Mouse (Mus musculus): Measurements from ENCODE around the gene Mical3.

Gene Mical3

DNA sequence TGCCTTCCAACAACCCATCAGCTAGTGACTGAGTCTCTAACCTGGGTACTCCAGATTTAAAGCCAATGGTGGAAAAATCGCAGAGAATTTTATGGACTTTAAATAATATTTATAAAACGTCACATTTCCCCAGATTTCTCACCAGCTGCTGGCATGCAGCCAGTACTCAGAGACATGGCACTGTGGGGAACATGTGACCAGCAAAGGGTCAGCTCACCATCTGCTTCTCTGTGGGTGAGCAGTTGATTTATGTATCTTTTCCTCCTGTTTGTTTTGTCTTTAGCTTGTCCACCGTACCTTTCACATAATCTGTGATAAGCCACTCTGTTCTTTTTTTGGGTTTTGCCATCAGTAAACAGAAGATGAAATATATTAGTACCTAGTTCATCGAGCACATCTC, 125.8 kb downstream of the Mical3 start:
- no peak for DNase-seq

DNA sequence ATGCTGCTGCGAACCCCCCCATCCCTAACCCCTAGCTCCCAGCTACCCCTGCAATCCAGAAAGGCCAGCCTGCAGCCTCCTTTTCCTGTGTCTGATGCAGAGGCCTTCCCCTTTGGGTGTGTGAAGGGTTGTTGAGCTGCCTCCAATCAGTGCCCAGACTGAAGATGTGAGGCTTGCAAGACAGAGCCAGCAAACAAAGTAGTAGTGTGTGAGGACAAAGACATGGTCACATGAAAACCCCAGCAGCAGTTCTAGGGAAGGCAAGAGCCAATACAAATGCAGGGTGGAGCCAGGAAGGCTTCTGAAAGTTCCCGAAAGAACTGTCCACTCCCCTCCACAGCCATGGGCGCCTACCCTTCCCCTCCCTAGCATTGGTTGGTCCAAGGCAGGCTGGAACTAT, 127.8 kb downstream of the Mical3 start:
- DNase-seq = no peak

DNA sequence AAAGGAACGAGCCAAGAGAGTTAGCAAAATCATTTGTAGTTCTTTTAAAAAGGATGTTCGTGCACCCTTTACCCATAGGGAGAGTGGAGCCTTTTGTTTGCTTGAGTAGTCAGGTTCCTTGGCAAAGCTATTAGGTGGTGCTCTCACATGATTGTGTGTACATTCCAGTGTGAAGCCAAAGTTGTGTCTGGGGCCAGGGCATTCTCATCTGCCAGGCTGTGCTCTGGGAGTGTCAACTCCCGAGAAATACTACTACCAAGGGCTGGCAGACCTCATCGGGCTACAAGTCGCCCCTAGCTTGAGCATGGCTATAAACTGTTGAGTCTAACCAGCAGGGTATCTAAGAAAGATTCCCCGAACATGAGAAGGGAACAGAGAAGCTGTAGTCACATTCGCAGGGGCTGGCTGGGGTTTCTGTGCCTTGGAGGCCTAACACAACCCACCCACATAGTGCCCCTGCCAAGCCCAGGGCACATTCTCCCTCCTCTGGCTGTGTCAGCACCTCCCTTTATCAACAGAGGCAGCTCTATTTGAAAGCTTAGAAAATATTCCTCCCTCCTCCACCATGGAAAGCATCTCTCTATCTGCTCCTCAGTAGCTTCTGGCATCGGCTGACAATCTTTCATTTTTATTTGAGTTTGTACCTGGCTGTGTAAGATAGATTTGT, 130.8 kb downstream of the Mical3 start:
- DNase-seq = no peak

DNA sequence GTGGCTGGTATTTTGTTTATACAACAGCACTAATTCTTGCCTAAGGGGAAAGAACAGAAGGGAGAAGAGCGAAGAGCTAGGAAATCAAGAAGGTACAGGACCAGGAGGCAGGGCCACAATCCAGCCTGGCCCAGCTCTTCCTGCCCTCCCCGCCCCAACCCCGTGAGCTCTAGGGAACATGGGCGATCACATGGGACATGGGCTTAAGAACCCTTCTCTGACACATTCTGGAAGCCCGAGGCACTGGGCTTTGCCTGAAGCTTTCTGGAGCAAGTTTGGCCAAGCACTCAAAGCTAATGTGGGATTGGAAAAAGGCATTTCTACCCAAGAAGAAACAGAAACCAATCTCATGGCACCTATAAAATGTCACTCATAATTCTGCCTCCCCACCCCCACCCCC, 131.7 kb downstream of the Mical3 start:
- no peak for DNase-seq

DNA sequence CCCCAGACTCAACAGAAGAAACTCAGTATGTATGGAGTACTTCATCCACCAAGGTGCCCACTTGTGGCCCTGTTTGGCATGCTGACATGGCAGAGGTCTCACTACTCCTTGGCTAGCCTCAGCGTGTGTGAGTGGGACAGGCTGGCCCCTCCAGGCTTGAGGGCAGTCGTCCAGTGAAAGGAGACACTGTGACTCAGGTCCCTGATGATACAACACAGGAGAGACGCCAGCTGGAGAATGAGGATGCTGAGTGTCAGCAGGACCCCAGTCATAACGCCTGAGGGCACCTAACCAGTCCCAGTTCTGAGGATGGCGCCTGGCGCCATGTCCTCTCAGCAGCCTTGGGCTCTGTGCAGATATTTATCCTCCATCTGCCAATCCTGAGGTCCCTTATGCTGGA, 134.2 kb downstream of the Mical3 start:
- no peak for DNase-seq

DNA sequence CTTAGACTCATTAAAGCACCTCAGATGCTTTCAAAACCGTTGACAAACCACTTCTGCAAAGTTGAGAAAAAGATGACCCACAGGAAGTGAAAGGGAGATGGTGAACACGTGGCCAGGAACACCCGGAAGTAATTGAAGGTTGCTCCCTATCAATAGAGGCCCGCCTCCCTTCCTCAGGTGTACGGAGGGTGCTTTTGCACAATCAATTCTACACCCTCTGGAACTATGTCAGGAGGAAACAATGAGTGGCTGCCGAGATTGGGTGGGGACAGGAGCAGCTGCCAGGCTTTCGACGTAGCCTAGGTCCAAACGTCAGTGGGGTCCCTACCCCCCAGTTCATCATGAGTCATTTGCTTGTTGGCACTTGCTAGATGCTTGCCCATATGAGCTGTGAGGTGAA, 135.3 kb downstream of the Mical3 start:
- no peak for DNase-seq

DNA sequence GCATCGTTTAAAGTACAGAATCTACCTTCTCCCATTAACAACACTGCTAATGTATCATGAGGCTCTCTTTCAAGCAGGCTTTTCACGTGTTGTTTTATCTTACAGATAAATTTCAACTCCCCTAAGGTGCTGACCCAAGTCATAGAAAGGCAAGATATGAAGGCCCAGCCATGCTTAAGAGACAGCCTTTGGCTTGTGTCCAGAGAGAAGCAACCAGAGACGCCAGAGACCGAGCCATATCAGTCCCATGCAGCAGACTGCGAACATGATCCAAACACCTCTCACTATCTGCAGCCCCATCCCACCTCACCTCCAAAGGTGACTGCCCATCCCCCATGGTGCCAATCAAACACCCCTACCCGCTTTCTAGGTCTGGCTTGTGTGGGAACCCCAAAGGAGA, 138.9 kb downstream of the Mical3 start:
- DNase-seq = no peak

DNA sequence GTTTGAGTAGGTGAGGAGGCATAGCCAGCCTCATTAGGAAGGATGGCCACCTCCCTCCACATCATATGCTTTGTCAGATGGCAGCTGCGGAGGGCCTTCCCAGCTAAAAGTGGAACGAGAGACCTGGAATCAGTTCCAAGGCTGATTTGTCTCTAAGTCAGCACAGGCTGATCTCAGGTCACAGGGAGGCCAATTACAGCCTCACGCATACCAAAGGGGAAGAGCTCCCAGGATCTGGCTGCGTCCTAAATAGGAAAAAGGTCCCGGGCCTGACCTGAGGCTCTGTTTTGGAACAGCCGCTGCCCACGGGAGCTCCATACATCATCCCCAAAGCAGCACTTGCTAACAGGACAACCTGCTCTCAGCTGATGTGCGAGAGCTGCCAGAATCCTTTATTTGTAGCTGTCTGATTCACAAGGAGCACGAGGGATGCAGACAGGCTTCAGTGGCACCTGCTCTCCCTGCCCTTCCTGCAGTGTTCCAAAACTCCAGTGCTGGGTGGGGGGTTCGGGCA, 143.2 kb downstream of the Mical3 start:
- no peak for DNase-seq

DNA sequence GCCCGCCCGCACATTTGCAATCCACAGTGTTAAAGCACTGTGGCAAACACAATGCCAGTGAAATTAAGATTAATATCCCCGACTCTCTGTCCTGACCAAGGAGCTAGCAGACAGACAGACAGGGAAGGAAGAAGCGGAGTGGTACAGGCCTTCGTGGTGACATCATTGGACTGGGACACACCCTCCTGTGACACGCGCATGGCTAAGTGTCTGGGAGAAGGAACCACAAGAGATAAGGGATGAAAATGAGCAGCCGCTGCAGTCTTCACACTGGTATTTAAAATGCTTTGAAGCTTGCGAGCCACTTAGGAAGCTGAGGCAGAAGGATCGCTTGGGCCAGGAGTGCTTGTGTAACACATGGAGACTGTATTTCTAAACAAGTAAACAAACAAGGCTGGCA, 143.6 kb downstream of the Mical3 start:
- DNase-seq = no peak

DNA sequence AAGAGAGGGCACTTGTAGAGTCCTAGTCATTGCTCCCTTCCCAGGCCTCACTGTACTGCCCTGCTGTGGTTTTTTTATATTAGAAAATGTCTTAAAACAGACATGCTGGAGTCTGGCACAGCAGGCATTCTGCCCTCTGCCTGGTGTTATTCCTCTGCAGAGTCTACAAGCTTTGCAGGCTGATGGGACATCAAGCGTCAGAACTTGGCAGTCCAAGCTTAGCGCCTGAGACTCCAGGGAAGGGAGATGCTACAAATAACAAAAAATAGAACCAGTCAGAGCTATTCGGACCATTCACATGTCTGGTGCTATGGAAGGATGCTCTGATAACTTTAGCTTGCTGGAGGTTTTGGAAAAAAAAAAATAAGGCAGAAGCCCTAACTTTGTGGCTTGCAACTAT, 144.6 kb downstream of the Mical3 start:
- no peak for DNase-seq

DNA sequence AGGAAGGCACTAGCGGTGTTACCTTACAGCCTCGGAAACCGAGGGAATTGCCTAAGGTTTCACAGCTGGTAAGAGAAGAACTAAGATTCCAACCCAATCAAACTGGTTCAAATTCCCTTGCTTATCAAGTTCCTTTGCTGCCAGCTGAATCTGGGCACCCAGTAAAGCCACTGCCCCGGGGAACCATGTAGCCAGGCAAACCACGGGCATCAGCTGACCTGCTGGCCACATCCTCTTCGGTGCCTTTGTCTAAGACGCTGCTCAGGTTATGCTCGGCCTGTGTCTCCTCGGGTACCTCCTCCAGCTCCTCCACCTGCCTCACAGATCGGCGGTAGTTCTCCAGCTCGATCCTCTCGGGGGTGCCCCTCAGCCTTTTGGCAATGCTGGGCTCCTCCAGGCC, 148.5 kb downstream of the Mical3 start:
- no peak for DNase-seq

DNA sequence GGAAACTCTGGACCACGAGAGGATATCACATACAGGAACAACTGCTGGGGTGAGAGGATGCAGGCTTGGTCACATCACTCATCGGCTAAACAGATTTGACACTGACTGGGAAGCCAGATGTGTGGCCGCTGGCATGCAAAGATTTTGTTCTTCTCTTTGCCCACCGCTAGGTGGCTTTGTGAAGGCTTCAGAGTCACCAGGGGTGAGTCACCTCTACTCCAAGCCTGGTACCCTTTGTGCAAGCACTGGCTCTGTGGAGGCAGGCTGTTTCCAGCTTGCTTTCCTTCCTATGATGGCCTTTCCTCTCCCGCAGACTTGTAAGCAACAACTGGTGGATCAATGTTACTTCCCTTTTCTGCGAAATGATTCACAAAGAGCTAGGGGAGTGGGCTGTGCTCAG, 149.3 kb downstream of the Mical3 start:
- DNase-seq = peak in 1 of 2 experiments; percentile 13

DNA sequence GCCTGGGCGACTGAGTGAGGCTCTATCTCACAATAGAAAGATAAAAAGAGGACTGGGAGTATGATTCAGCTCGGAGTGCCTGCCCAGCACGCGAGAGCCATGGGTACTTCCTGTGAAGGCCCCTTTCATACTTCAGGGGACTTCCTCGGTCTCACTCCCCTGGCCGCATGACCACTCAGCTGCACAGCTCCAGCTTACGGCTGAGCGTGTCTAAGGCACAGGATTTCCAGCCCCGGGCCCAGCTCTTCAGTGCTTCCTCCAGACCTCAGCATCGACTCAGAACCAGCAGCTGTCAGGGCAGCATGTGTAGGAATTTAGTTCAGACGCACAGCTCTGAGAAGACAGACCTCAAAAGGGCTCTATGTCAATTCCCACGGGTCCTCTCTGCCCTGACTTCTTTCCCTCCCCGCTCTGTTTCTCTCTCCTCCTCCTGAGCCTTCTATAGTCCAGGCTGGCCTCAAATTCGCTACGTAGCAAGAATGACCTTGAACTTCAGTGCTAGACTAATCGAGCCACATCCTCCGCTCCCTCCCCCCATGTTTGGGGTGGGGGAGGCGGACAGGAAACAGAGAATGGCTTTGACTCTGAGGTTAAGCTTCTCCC, 152.7 kb downstream of the Mical3 start:
- DNase-seq = peak; percentile 35 to 40

DNA sequence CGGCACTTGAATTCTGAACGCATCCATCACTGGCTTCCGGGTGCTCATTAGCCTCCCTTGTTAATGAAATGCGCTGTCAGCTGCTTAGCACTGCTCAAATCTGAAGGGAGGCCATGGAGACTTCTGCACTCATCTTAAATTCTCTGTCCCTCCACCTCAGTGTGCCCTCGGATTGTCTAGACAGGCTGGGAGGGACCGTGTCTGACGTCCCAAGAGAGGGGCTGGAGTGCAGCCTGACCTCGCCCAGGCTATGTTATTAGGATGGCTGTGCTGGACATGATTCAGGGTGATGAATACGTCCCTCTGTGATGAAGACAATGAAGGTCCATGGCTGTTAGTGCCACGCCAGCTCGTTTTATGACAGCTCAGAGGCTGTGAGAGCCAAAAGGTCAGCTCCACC, 153.8 kb downstream of the Mical3 start:
- DNase-seq = no peak

DNA sequence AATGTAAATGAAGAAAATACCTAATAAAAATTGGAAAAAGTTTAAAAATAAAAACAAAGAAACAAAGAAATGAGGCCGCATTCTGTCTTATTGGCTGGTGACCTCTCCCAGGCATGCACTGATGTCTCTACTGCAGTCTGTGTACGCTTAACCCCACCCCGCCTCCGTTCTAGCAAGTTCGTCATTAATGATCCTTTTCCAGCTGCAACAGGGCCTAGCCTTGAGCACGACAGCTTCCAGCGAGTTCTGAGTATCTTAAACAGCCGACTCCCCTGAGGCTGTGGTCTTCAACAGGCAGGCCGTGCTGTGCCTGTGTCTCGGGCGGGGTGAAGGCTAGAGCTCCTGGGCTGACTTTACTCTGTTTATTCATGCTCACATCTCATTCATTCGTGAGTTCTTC, 154.7 kb downstream of the Mical3 start:
- no peak for DNase-seq

DNA sequence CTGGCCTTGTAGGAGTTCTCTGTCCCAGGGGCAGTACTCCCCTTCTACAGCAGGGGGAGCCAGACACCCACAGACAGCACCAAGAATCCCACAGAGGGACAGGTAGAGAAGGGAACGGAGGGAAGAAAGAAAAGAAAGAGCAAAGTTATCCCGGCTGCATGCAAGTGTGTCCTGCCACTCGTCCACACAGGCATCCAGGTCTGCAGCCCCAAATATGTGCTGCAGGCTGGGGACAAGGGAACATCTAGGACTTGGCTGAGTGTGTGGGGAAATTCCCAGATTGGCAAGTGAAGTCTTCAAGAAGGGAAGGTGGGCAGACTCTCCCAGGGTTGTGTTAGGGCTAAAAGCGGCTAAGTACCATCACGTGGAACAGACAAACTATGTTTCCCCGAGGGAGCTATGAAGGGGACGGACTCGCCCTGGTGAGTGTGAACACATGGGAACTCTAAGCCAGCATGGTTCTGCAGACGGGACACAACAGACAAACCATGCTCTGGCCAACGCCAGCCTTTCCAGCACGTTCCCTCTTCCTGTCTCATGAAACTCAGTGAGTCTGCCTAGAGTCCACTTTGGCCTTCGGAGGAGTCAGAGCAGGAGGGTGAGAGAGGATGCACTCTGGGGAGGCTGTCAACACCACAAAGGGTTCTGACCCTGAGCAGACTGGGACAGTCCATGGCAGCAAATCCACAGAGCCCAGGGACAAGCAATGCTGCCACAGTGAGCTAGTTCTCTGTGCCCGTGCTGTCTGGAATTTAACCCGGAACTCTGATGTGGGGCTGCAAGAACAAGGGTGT, 158.8 kb downstream of the Mical3 start:
- peak; percentile 89 to 90 for DNase-seq

DNA sequence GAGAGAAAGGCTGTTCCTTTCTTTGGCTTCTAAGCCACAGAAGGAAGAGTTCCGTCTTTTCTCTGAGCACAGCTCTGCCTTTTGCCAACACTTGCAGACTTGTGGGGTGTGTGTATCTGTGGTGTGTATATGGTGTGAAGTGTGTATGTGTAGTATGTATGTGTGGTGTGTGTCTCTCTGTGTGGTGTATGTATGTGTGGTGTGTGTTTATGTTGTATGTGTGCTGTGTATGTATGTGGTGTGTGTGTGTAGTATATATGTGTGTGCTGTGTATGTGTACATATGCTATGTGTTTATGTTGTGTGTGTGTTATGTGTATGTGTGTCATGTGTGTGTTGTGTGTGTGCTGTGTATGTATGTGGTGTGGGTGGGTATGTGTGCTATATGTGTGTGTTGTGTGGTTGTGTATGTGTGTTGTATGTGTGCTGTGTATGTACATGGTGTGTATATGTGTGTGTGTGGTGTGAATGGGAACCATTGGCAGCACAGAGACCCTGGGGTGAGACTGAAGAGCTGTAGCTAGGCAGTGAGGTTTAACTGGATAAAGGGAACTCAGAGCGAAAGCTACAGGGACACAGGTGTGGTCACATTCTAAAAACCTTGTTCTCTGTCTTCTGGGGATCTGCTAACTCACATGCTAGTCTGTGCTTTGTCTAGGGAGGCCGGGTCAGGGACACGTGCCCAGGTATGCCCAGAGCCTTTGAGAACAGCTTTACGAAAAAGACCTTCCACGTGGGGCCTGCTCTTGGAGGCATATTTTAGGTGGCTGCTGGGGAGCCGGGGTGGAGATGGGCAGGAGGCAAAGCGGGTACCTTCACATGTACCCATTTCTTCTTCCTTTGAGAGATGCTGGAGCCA, 159.6 kb downstream of the Mical3 start:
- DNase-seq = no peak

DNA sequence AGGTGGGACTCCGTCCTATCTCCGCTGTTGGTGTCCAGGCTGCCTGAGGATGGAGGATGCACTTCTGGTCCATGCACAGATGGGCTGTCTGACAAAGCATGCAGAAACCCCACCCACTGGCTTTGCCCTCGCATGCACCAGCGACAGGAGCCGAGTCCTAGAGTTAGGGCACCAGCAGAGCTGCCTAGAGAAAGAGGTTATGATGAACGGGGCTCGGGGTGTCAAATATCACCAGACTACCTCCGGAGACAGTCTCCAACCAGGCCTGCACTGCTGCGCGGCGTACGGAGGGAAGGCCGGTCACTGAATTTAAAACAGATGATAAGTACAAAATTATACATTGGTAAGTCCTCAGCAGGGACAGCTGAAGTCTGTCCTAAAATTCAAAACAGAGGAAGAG, 165.0 kb downstream of the Mical3 start:
- DNase-seq = no peak

DNA sequence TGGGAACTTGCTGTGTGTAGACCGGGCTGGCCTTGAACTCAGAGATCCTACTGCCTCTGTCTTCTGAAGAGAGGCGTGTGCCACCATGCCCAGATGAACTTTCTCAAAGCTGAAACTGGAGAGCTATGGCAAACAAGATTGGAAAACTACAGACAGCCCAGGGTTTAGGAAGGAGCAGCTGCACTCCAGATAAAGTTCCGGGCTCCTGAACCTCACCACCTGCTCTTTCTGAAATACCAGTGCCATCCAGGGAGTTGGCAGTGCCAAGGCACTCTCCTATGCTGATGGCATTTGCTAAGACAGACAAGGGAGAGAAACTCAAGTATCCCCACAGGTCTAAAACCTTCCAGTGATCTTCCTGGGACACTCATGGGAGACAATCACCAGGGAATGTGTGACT, 166.6 kb downstream of the Mical3 start:
- no peak for DNase-seq

DNA sequence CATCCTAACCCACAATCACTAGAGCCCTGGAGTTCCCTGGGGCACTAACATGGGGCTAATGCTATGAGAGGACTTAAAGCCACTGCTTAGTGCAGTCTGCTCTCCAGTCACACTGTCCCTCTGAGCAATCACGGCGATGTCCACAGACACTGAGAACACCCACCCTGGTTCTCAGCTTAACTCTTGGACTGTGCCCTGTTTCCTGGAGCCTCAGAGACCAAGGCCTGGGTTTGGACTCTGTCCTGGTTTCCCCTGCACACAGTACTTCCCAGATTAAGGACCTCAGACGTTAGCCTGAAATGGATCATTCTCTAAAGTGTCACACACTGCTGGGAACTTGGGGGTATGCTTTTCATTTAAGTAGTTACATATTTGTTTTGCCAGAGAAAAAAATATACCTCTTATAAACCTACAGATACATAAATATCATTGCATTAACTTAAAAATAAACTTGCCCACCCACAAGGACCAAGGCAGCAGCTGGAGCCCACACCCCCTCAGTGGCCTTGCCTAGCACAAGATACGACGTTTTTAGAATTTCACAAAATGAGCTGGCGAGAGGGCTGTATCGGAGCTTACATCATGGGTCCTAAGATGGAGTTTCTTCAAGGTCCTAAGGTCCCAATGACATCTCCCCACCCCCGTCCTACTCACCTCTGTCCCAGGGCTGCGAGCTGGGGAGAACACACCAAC, 170.3 kb downstream of the Mical3 start:
- no peak for DNase-seq

DNA sequence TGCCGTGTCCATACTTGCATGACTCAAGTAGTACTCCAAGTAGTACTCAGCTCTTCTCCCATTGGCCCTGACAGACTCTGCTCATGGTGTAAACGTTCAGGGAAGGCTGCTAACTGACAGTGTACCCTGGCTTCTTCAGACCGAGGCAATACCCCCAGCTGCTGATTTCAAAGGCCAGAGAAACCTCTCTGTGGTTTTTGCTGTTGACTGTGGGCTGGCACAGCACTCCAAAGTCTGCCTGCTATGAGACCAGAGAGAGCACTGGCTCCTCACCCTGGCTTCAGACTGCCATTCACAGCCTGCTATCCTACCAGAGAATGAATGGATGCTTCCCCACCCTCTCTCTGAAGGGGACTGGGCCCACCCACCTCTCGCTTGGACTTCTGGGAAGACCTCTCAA, 173.5 kb downstream of the Mical3 start:
- DNase-seq = no peak
